Mouse (Mus musculus) embryonic fibroblast, embryonic 13.5 days (primary cell): ENCODE results near the gene Slamf9.

ENCODE experiments used
- CTCF ChIP-seq: IDR thresholded peaks from 2 replicates; pipeline ENCODE4 v1.5.1; 2011; ENCODE audit warnings: mild to moderate bottlenecking, control low read depth, low read length, moderate library complexity, borderline replicate concordance; ENCODE audit not compliant: insufficient read depth
- POLR2A ChIP-seq: IDR thresholded peaks from 2 replicates; pipeline ENCODE4 v1.6.1; 2011; ENCODE audit warnings: low read depth, mild to moderate bottlenecking, control low read depth, low read length, moderate library complexity

DNA sequence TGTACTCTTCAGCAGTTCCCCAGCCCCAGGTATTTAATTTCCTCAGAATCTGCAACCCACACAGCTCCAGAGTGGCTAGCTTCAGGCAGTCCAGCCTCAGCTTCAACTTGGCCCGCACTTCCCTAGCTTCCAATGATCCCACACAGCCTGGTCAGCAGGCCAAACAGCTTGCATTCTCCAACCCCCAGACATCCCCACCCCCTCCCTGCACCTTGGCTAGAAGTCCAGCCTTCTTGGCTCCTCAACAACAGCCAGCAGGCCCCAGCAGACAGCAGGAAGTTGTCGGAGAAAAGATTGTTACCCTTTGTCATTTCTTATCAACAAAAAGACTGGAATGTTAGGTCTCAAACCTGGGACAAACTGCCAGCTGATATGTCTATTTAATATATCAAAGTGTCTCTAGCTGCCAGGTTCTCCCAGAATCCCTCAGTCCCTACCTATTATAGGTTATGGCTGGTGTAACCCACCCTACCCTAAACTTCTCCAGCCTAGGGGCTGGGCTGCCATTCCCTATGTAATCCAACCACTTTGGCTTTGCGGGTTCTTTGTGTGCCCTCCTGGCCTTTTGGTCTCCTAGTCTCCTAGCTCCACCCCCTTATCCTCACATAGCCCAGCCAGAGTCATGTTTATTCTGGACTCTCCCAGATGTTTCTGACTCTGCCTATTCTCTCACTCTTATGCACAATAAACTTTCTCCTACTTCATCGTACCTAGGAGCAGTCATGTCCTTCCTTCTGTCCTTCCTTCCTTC, 43.1 kb upstream of the Slamf9 start:
- TF ChIP-seq CTCF (no peak), POLR2A (no peak)
